Mouse (Mus musculus) heart, adult 2 months (tissue): ENCODE measurements around the gene Sipa1l2. TPM values are rescaled to one million over a fixed set of nuclear protein-coding genes. Genes with fewer than 3 reads are reported as not detected.
"Not testable (repeated sequence)": the region's sequence is repeated elsewhere in the genome, so short reads cannot be mapped to it uniquely, and the experiment has no call there.

ENCODE experiments used
- DNase-seq, 2 experiments: peaks; one replicate each; pipeline ENCODE4 v3.0.0; 2021
- H3K27ac ChIP-seq: fragments of 200-600 bp; 2 replicates; pipeline ENCODE4 v1.8.1; 2022
- H3K27me3 ChIP-seq: fragments of 200-500 bp; 2 replicates; pipeline ENCODE4 v1.6.1; 2012; ENCODE audit warnings: mild to moderate bottlenecking, low read length, inconsistent platforms, mixed read lengths; ENCODE audit not compliant: control insufficient read depth, insufficient read depth
- H3K36me3 ChIP-seq: fragments of 200-500 bp; 2 replicates; pipeline ENCODE4 v1.6.1; 2012; ENCODE audit warnings: low read length, inconsistent platforms; ENCODE audit not compliant: control insufficient read depth, insufficient read depth
- H3K4me1 ChIP-seq: fragments of 200-500 bp; 2 replicates; pipeline ENCODE4 v1.6.1; 2011; ENCODE audit warnings: low read length; ENCODE audit not compliant: control insufficient read depth, insufficient read depth
- H3K4me3 ChIP-seq: fragments of 200-600 bp; 2 replicates; pipeline ENCODE4 v1.8.1; 2022
- H3K79me2 ChIP-seq: fragments of 200-500 bp; replicated peaks from 2 replicates; pipeline ENCODE4 v1.6.1; 2012; ENCODE audit warnings: mild to moderate bottlenecking, inconsistent platforms, low read length, moderate library complexity, mixed read lengths; ENCODE audit not compliant: control insufficient read depth, insufficient read depth
- H3K9ac ChIP-seq: fragments of 200-500 bp; 2 replicates; pipeline ENCODE4 v1.6.1; 2012; ENCODE audit warnings: low read depth, mild to moderate bottlenecking, control low read depth, inconsistent platforms, low read length, mixed read lengths
- CTCF ChIP-seq: fragments of 200-600 bp; IDR thresholded peaks from 2 replicates; pipeline ENCODE4 v1.8.1; 2022; ENCODE audit warnings: antibody characterized with exemption, mild to moderate bottlenecking, moderate library complexity
- EP300 ChIP-seq: fragments of 200-500 bp; IDR thresholded peaks from 2 replicates; pipeline ENCODE4 v1.6.1; 2011; ENCODE audit warnings: low read depth, low read length, control low read depth; ENCODE audit not compliant: insufficient read depth
- POLR2A ChIP-seq: fragments of 200-500 bp; IDR thresholded peaks from 2 replicates; pipeline ENCODE4 v1.6.1; 2011; ENCODE audit warnings: mild to moderate bottlenecking, low read depth, low read length, control low read depth; ENCODE audit not compliant: insufficient read depth
- WGBS: fragments of 180-500 bp; shearing (Covaris S2); methylation state at CpG from one replicate; pipeline ENCODE4 v1.1.7; 2018; 5-methylcytosine and 5-hydroxymethylcytosine counted together
- intact Hi-C: fragments of 180-260 bp; cut with DNase I; formaldehyde crosslinking; loops from one replicate; pipeline ENCODE4 v1.15.1; 2025
- polyA plus RNA-seq: library from polyadenylated mRNA; depleted of rRNA; stranded (reverse); fragments of >200 nt; gene quantifications from 2 replicates; pipeline ENCODE4 v1.2.3, GENCODE M21; 2012
- total RNA-seq, 2 experiments: library from RNA; stranded (reverse); gene quantifications; 2 replicates each; pipeline ENCODE4 v1.2.3; 2021

Sipa1l2 gene
- total and polyA plus RNA-seq, 3 experiments = 27.0 to 45.4 (median 42.9) TPM

DNA sequence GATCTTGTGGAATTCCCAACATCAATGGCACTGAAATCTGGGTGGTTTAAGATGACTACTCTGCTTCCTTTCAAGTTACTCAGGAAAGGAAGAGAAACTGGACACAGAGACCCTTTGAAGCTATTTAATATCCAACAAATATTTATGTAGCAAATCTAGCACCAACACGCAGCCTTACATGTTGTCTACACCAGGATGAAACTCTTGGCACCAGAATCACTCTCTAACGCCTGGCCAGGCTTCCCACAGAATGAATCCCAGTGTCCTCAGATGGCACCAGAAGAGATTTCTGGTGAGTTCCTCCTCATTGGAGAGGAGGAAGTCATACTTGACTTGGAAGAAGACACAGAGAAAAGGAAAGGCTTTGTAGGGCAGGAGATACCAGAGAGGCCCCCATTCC is 45.1 kb downstream of the Sipa1l2 start:
- Histone ChIP-seq H3K4me3 (no peak overlapping the region), H3K9ac (no peak overlapping the region), H3K27ac (no peak overlapping the region), H3K36me3 (peaks cover 8% of the 10 kb centered on the region), H3K27me3 (no peaks in the 10 kb centered on the region), H3K4me1 (peaks cover 44% of the 10 kb centered on the region), H3K79me2 (peaks cover 8% of the 10 kb centered on the region)
- intact Hi-C loops = no loop called here
- WGBS = 28% methylated on average over 2 of the region's 2 CpGs
- TF ChIP-seq EP300 = no peak
- TF ChIP-seq CTCF = no peak
- no peak for TF ChIP-seq POLR2A
- DNase-seq = no peak

GRCm38 (mm10) chr8:125523213-125523612 is 46.4 kb downstream of the Sipa1l2 start:
- DNase-seq = peak in 1 of 2 experiments; percentile 36
- Histone ChIP-seq H3K36me3 (peaks cover 8% of the 10 kb centered on the region), H3K9ac (no peak overlapping the region), H3K27ac (no peak overlapping the region), H3K4me1 (peaks cover 49% of the 10 kb centered on the region), H3K4me3 (no peak overlapping the region), H3K79me2 (peaks cover 6% of the 10 kb centered on the region), H3K27me3 (no peaks in the 10 kb centered on the region)
- intact Hi-C loops = no loop called here
- WGBS = 33% methylated on average over 5 of the region's 5 CpGs
- TF ChIP-seq EP300 (peak; percentile 61; the same call in 1 of the 2 replicates), POLR2A (no peak)

- Histone ChIP-seq H3K36me3 (peaks cover 14% of the 10 kb centered on the region), H3K9ac (no peak overlapping the region), H3K27me3 (no peaks in the 10 kb centered on the region), H3K4me3 (no peak overlapping the region), H3K4me1 (peaks cover 49% of the 10 kb centered on the region), H3K27ac (no peak overlapping the region), H3K79me2 (peaks cover 6% of the 10 kb centered on the region)
- intact Hi-C loops = no loop called here
- TF ChIP-seq EP300 = no peak
- TF ChIP-seq POLR2A = no peak
- no peak for TF ChIP-seq CTCF
- DNase-seq = no peak
- WGBS = 48% methylated on average over 6 of the region's 6 CpGs
Observed at GRCm38 (mm10) chr8:125522151-125522550, 47.5 kb downstream of the Sipa1l2 start.

DNA sequence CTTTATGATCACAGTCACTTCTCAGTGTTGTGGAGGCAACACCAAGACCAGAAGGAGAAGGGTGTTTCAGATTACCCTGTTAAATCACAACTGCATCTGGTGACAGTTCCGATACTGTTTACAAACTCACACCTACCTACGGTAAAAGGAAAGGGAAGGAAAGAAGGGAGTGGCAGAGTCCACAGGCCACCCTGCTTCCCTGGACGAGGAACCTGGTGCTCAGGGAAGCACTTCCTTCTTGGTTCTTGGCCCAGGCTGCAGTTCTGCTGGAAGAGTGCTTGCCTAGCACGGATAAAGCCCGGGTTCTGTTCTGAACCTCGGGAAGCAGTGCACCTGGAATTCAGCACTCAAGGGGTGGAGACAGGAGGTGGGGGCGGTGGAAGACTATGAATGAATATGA is 48.5 kb downstream of the Sipa1l2 start:
- Histone ChIP-seq H3K36me3 (peaks cover 19% of the 10 kb centered on the region), H3K27me3 (no peaks in the 10 kb centered on the region), H3K27ac (no peak overlapping the region; the same call in 1 of the 2 replicates), H3K4me3 (no peak overlapping the region), H3K9ac (no peak overlapping the region), H3K4me1 (peaks cover 52% of the 10 kb centered on the region), H3K79me2 (peaks cover 6% of the 10 kb centered on the region)
- intact Hi-C loops = no loop called here
- DNase-seq = no peak
- TF ChIP-seq POLR2A = no peak
- 33% methylated on average over 7 of the region's 7 CpGs for WGBS

GRCm38 (mm10) chr8:125520308-125520707 is 49.3 kb downstream of the Sipa1l2 start:
- H3K27me3 ChIP-seq, H3K9ac ChIP-seq, H3K27ac ChIP-seq, H3K4me3 ChIP-seq, H3K79me2 ChIP-seq, intact Hi-C loops, DNase-seq: not testable (repeated sequence)
- peaks cover 26% of the 10 kb centered on the region for H3K36me3 ChIP-seq
- WGBS = 97% methylated on average over 2 of the region's 2 CpGs
- peaks cover 55% of the 10 kb centered on the region for H3K4me1 ChIP-seq

DNA sequence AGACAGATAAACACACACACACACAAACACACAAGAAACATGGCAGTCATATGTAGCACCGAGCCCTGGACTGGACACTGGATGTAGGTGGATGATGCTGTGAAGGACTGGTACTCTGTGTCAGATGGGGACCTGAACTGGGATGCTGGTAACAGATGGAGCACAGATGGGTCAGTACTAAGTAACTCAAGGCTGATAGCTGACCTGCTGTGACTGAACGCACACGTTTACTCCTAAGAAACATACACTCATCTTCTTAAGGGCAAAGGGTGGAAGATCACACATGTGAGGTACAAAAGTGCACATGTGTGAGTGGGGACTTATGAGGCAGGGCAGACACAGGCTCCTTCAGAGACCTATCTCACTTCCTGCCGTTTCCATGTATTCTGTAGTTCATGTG is 50.7 kb downstream of the Sipa1l2 start:
- 73% methylated on average over 4 of the region's 4 CpGs for WGBS
- Histone ChIP-seq H3K4me3 (no peak overlapping the region), H3K27me3 (no peaks in the 10 kb centered on the region), H3K79me2 (peaks cover 2% of the 10 kb centered on the region), H3K4me1 (peaks cover 56% of the 10 kb centered on the region), H3K9ac (no peak overlapping the region), H3K36me3 (peaks cover 21% of the 10 kb centered on the region), H3K27ac (peak overlapping the region; percentile 27)
- DNase-seq = no peak
- intact Hi-C loops = loop anchor here (5.0 kb wide), 1 partner anchor 322 kb away; no protein-coding TSS in a partner anchor
- TF ChIP-seq EP300 = no peak
- TF ChIP-seq POLR2A = no peak
- no peak for TF ChIP-seq CTCF
